Mouse (Mus musculus) forebrain, embryonic 13.5 days (tissue): ENCODE results near the gene 4632433K11Rik. TPM values are rescaled to one million over a fixed set of nuclear protein-coding genes. Genes with fewer than 3 reads are reported as not detected.
"Not testable (repeated sequence)": the region's sequence is repeated elsewhere in the genome, so short reads cannot be mapped to it uniquely, and the experiment has no call there.

ENCODE experiments used
- ATAC-seq: fragments of 200-750 bp; cut with Nextera tagmentation; 2 replicates; pipeline ENCODE4 v1.8.0; 2017
- H3K27ac ChIP-seq: fragments of 300-500 bp; sonication (generic); 2 replicates; pipeline ENCODE4 v1.5.1; 2015; ENCODE audit warnings: inconsistent platforms, mild to moderate bottlenecking, moderate library complexity
- H3K27me3 ChIP-seq: fragments of 300-500 bp; sonication (generic); 2 replicates; pipeline ENCODE4 v1.6.1; 2015; ENCODE audit warnings: mild to moderate bottlenecking, inconsistent platforms
- H3K36me3 ChIP-seq: fragments of 300-500 bp; sonication (generic); 2 replicates; pipeline ENCODE4 v1.6.1; 2015; ENCODE audit warnings: mild to moderate bottlenecking, inconsistent platforms; ENCODE audit not compliant: poor library complexity, severe bottlenecking
- H3K4me1 ChIP-seq: fragments of 300-500 bp; sonication (generic); 2 replicates; pipeline ENCODE4 v1.6.1; 2015; ENCODE audit warnings: inconsistent platforms
- H3K4me2 ChIP-seq: fragments of 300-500 bp; sonication (generic); 2 replicates; pipeline ENCODE4 v1.6.1; 2015; ENCODE audit warnings: inconsistent platforms, mild to moderate bottlenecking, moderate library complexity
- H3K4me3 ChIP-seq: fragments of 300-500 bp; sonication (generic); 2 replicates; pipeline ENCODE4 v1.5.1; 2015; ENCODE audit warnings: mild to moderate bottlenecking, inconsistent platforms
- H3K9ac ChIP-seq: fragments of 300-500 bp; sonication (generic); 2 replicates; pipeline ENCODE4 v1.6.1; 2015; ENCODE audit warnings: mild to moderate bottlenecking, inconsistent platforms
- H3K9me3 ChIP-seq: fragments of 300-500 bp; sonication (generic); replicated peaks from 2 replicates; pipeline ENCODE4 v1.6.1; 2016; ENCODE audit warnings: inconsistent platforms
- WGBS: fragments of 180-500 bp; shearing (Covaris S2); methylation state at CpG from one replicate; pipeline ENCODE4 v1.1.7; 2015; 5-methylcytosine and 5-hydroxymethylcytosine counted together
- polyA plus RNA-seq: library from polyadenylated mRNA; unstranded; fragments of >200 nt; fragmentation: Nextera tagmentation; extraction: Ambion mirVana; gene quantifications from 2 replicates; pipeline ENCODE4 v1.2.1, GENCODE M21; 2015

4632433K11Rik gene
- polyA plus RNA-seq, 1 experiment from 2014 or later, result not detected

DNA sequence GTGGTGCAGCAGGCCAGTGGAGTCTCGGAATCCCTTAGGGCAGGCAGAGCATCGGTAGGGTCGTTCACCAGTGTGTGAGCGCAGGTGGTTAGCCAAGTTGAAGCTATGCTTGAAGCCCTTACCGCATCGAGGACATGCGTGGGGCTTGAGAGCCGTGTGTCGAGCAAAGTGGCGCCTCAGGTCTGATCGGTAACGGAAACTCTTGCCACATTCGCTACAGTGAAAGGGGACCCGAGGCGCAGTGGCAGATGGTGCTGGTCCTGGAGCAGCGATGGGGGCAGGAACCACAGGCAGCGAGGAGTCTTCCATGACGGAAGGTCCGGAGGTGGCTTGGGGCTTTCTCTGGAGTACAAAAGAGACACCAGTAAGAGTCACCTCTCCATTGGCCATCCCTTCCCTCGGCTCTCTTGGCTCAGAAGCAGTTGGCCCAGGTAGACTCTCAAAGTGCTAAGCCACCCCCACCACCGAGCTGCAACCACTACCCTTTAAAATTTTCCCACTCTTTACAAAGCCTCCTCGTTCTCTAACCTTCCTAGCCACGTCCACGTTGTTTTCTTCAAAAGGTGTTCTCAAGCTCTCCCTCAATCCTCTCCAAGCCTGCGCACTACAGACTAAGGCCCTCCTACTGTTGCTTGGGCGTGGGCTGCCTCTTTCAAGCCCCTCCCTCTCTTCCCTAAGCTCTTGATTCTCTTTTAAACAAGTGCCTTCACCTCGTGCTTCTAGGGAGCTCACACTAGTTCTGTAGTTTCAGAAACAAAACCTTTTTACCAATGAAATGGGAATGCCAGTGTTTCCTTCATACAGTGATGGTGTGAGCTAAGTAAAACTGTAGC is 21.0 kb upstream of the 4632433K11Rik start:
- WGBS, result 91% methylated on average over 27 of the region's 27 CpGs
- Histone ChIP-seq H3K4me2 (peak overlapping the region; percentile 67; the same call in 1 of the 2 replicates), H3K4me3 (no peak overlapping the region), H3K9ac (no peak overlapping the region), H3K36me3 (peaks cover 59% of the 10 kb centered on the region), H3K9me3 (no peaks in the 10 kb centered on the region), H3K4me1 (peaks cover 9% of the 10 kb centered on the region), H3K27ac (no peak overlapping the region), H3K27me3 (no peaks in the 10 kb centered on the region)
- ATAC-seq, result no peak

DNA sequence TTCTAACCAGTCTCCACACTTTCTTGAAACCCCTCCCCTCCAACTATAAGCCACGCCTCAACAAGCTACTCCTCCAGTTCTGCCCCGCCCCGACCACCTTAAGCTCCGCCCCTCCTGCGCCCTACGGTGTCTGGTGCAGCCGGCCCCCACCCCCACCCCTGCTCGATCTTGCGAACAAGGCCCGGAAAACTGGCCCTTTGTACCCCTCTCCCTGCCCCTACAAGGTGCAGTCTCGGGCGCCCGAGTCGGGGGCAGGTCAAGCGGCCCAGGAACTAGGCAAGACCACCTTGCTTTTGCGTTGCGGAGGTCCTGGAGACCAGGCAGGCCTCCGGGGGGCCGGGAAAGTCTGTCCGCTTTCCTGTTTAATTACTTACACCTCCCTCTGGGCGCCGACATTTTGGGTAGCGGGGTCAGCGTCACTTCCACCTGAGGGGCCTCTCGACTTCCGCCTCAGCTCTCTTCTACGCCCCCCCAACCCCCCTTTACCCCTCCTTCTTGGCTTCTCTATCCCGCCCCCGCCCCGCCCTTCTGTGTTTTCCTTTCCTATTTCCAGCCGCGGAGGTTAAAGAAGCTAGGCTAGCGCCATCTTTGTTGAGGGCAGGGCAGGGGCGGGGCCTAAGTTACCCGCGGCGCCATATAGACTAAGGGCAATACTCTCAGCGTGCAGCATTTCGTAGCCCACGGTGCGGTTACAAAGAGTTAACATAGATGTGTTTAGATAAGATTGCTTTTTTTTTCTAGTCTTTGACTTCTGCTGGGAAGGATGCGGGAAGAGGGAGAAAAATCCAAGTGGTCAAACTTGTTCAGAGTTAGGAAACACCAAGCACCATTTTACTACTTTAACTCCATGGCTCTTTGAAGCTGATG is 19.4 kb upstream of the 4632433K11Rik start, which contains the start of the genes Zfp524 and Fiz1:
Zfp524 (plus strand) TSS at position 165 of the 867 bp plus-strand sequence.
Fiz1 (minus strand) TSS at position 447 of the 867 bp plus-strand sequence.
- H3K9ac ChIP-seq, result peak within 1 kb of the TSS; percentile 79
- peak; percentile 83 for ATAC-seq
- H3K4me2 ChIP-seq, result peak within 1 kb of the TSS; percentile 67
- WGBS, result 1% methylated on average over 42 of the region's 42 CpGs
- H3K4me3 ChIP-seq, result peak within 1 kb of the TSS; percentile 68
- no peaks in the 10 kb centered on the region for H3K27me3 ChIP-seq
- H3K27ac ChIP-seq, result peak within 1 kb of the TSS; percentile 99
- H3K9me3 ChIP-seq, result no peaks in the 10 kb centered on the region
- peaks cover 12% of the 10 kb centered on the region for H3K4me1 ChIP-seq
- H3K36me3 ChIP-seq, result peaks cover 43% of the 10 kb centered on the region

DNA sequence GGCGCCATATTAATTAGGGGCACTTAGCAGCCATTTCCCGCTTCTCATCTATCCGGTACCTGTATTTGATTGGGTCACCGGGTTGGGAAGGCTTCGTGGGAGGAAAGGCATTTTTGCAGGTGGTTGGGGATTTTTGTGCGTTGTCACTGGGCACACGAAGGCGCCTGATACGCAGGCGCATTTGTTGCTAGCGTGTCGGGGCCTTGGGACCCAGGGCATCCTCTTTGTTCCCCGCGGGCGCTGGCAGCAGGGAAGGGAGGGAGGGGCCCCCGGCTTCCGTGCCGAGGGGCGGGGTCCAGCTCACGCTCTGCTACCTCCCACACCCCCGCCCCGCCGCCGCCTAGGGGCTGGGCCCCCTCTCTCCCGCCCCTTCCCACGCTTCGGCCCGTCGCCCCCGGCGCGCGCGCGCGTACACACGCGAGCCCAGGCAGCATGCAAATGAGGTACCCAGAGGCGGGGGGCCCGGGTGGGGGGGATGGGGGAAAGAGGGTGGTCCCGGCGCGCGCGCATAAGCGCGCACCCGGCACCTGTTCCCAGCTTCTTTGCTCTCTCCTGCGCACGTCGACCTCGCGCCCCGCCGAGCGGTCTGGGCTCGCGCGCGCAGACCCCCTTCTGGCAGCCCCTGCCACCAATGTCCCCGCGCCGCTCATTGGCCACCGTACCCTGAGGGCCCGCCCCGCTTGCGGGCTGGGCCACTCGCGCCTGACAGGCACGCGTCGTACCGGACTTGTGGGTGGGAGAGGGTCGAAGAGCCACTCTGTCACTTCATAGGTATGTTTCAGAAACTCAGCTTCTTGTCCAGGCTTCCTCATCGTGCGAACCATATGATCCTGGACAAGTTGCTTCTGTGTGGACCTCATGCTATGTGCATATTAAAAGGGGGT is 18.6 kb upstream of the 4632433K11Rik start, which contains the start of gene Gm44973:
Gm44973 (plus strand) TSS at position 379 of the 884 bp plus-strand sequence.
- Histone ChIP-seq H3K27ac (peak within 1 kb of the TSS; percentile 99), H3K9me3 (no peaks in the 10 kb centered on the region), H3K27me3 (no peaks in the 10 kb centered on the region), H3K4me2 (peak within 1 kb of the TSS; percentile 67), H3K4me1 (peaks cover 14% of the 10 kb centered on the region), H3K36me3 (peaks cover 35% of the 10 kb centered on the region), H3K9ac (peak within 1 kb of the TSS; percentile 79), H3K4me3 (peak within 1 kb of the TSS; percentile 68)
- peak; percentile 79 for ATAC-seq
- under 1% methylated on average over 54 of the region's 76 CpGs for WGBS

DNA sequence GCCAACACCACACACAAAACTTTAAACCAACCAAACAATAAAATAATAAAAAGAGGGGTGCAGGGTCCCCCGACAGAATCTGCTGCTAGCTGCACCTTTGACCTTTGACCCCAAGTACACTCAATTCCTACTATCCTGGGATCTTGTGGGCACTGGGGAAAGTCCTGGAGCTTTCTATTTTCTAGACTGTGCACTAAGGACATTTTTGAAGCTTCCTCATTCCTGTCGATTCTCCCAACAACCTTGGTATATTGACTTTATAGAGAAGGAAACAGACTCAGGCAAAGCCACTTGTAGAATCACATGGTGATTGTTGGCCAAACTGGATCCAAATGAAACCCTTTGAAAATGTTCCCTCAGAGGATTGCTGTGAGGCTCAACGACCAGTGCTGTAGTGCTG is 17.9 kb upstream of the 4632433K11Rik start:
- H3K4me1 ChIP-seq, result peaks cover 17% of the 10 kb centered on the region
- peak overlapping the region; percentile 79 for H3K9ac ChIP-seq
- peaks cover 28% of the 10 kb centered on the region for H3K36me3 ChIP-seq
- H3K9me3 ChIP-seq, result no peaks in the 10 kb centered on the region
- ATAC-seq, result no peak
- peak overlapping the region; percentile 67 for H3K4me2 ChIP-seq
- H3K27ac ChIP-seq, result peak overlapping the region; percentile 99
- peak overlapping the region; percentile 68 for H3K4me3 ChIP-seq
- WGBS, result 70% methylated on average over 3 of the region's 3 CpGs
- H3K27me3 ChIP-seq, result no peaks in the 10 kb centered on the region

DNA sequence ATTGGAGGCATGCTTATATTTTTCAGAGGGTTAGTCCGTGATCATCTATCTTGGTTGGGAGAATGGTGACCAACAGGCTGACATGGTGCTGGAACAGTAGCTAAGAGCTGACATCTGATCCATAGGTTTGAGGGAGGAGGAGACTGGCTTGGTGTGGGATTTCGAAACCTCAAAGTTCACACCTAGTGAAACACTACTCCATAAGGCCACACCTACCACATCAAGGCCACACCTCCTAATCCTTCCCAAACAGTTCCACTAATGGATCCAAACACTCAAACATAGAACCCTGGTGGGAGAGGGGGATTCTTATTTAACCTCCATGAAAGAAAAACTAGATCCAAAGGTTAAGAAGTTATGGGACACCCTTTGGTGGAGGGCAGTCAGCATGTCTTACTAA is 17.0 kb upstream of the 4632433K11Rik start:
- no peak for ATAC-seq
- H3K4me3 ChIP-seq, result no peak overlapping the region
- H3K4me1 ChIP-seq, result peaks cover 24% of the 10 kb centered on the region
- 97% methylated on average over 2 of the region's 2 CpGs for WGBS
- H3K27ac ChIP-seq, result no peak overlapping the region
- H3K27me3 ChIP-seq, result no peaks in the 10 kb centered on the region
- no peak overlapping the region for H3K4me2 ChIP-seq
- peaks cover 22% of the 10 kb centered on the region for H3K36me3 ChIP-seq
- H3K9ac ChIP-seq, result no peak overlapping the region
- no peaks in the 10 kb centered on the region for H3K9me3 ChIP-seq

DNA sequence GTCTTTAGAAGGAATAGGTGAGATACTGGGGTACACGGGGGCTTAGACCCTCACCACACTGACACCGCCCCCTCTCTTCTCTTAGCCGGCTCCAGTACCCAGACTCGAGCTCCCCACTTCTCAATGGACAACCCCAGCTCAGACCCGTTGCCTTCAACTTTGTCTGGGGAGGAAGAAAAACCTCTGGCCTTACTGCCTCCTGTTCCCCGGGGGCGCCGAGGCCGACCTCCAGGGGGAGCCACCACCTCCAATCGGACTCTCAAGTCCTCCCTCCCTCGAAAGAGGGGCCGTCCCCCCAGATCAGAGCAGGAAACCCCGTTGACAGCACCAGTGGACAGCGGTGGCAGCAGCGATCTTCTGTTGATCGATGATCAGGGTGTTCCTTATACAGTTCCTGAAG is 16.6 kb upstream of the 4632433K11Rik start:
- Histone ChIP-seq H3K4me3 (no peak overlapping the region), H3K4me2 (no peak overlapping the region), H3K4me1 (peaks cover 24% of the 10 kb centered on the region), H3K27me3 (no peaks in the 10 kb centered on the region), H3K9ac (no peak overlapping the region), H3K27ac (no peak overlapping the region), H3K36me3 (peaks cover 22% of the 10 kb centered on the region), H3K9me3 (no peaks in the 10 kb centered on the region)
- 87% methylated on average over 16 of the region's 16 CpGs for WGBS
- ATAC-seq, result no peak

DNA sequence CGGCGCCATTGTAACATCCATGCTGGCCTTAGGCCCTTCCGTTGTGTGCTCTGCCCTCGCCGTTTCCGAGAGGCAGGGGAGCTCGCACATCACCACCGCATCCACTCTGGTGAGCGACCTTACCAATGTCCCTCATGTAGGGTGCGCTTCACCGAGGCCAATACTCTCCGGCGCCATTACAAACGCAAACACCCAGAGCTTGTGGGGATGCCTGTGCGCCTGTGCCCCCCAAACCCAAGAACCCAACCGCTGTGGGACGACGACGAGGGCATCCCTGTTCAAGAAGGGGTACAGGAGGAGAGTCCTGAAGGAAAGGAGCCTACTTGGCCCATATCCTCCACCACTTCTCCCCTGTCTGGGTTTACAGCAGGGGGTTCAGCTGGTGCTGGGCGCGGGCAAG is 16.0 kb upstream of the 4632433K11Rik start:
- H3K4me1 ChIP-seq, result peaks cover 24% of the 10 kb centered on the region
- no peaks in the 10 kb centered on the region for H3K27me3 ChIP-seq
- peaks cover 21% of the 10 kb centered on the region for H3K36me3 ChIP-seq
- no peak overlapping the region for H3K4me2 ChIP-seq
- H3K4me3 ChIP-seq, result no peak overlapping the region
- no peak overlapping the region for H3K27ac ChIP-seq
- H3K9ac ChIP-seq, result no peak overlapping the region
- WGBS, result 98% methylated on average over 21 of the region's 21 CpGs
- H3K9me3 ChIP-seq, result no peaks in the 10 kb centered on the region
- no peak for ATAC-seq

DNA sequence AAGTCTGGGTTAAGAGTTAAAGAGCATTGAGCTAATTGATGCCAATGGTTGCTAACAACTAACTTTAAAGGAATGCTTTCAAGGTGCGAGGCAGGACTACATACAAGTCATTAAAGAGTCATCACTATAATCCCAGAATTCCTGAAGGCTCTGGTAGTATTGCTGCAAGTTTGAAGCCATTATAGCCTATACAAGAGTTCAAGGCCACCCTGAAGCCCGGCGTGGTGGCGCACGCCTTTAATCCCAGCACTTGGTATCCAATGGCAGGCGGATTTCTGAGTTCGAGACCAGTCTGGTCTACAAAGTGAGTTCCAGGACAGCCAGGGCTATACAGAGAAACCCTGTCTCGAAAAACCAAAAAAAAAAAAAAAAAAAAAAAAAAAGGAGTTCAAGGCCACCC is 14.3 kb upstream of the 4632433K11Rik start:
- WGBS, result 18% methylated on average over 8 of the region's 8 CpGs
- Histone ChIP-seq H3K4me2 (peak overlapping the region; percentile 87), H3K36me3 (peaks cover 38% of the 10 kb centered on the region), H3K4me1 (peaks cover 21% of the 10 kb centered on the region), H3K27ac (peak overlapping the region; percentile 93), H3K9ac (0 out of 2 replicates have a peak overlapping the region, but pooled peaks have one; percentile 26), H3K4me3 (peak overlapping the region; percentile 88)
- H3K27me3 ChIP-seq, ATAC-seq, H3K9me3 ChIP-seq: not testable (repeated sequence)

DNA sequence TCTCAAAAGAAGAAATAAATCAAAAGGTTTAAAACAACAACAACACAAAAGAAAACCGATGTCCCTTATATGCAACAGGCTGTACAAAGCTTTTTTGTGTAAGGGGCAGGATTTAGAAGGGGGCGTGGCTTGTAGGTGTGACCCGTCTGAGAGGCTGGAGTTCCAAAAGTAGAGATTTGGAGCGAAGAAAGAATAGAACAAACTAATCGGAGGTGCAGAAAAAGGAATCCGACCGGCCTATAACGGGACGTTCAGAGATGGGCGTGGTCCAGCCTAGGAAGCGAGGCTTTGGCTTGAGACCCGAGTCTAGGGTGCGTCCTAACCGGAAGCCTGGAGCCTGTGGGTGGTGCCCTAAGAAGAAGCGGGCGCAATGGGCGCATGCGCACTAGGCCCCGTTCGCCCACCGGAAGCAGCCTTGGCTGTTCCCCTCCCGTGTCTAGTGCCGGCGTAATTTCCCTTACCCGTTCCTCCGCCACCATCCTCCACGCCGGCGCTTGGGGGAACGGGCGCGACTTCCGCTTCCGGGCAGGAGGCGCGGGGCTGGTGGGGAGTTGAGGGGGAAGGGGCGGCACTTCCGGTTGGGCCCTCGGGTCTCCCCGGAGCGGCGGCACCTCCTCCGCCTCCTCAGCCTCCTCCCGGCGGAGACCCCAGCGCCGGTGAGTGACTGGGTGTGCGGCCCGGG is 13.8 kb upstream of the 4632433K11Rik start, which contains the start of the genes Zfp865 and Ccdc106:
Zfp865 (plus strand) TSS at position 377 of the 682 bp plus-strand sequence.
Ccdc106 (plus strand) TSS at position 554 of the 682 bp plus-strand sequence.
- no peaks in the 10 kb centered on the region for H3K27me3 ChIP-seq
- ATAC-seq, result peak; percentile 92
- H3K9ac ChIP-seq, result peak within 1 kb of the TSS; percentile 97
- peaks cover 21% of the 10 kb centered on the region for H3K4me1 ChIP-seq
- H3K9me3 ChIP-seq, result no peaks in the 10 kb centered on the region
- WGBS, result under 1% methylated on average over 44 of the region's 49 CpGs
- H3K4me3 ChIP-seq, result peak within 1 kb of the TSS; percentile 88
- peak within 1 kb of the TSS; percentile 93 for H3K27ac ChIP-seq
- H3K36me3 ChIP-seq, result peaks cover 38% of the 10 kb centered on the region
- H3K4me2 ChIP-seq, result peak within 1 kb of the TSS; percentile 87

DNA sequence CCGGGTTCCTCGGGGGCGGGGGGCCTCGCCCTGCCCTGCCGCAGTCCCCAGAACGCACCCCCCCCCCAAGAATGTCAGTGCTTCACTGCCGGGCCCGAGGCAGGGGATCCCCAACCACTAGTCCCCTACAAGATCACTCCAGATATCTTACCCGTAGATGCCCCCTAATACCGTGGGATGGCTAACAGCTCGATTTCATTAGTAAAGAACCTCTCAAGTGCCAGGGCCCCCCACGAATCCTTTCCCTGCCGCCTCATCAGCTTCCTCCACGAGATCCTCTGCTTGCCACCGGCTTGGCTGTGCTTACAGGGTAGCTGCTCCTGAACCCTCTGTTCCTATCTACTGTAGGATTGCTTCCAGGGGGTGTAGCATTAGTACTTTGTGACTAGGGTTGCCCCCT is 13.2 kb upstream of the 4632433K11Rik start:
- H3K9me3 ChIP-seq, result no peaks in the 10 kb centered on the region
- peak overlapping the region; percentile 93 for H3K27ac ChIP-seq
- H3K9ac ChIP-seq, result peak overlapping the region; percentile 97
- WGBS, result under 1% methylated on average over 10 of the region's 15 CpGs
- peaks cover 21% of the 10 kb centered on the region for H3K4me1 ChIP-seq
- peaks cover 38% of the 10 kb centered on the region for H3K36me3 ChIP-seq
- peak overlapping the region; percentile 87 for H3K4me2 ChIP-seq
- H3K27me3 ChIP-seq, result no peaks in the 10 kb centered on the region
- peak; percentile 2; the same call in 1 of the 2 replicates for ATAC-seq
- peak overlapping the region; percentile 88 for H3K4me3 ChIP-seq
